Mouse (Mus musculus): Measurements from ENCODE around the gene Wwc1.

Wwc1 gene

DNA sequence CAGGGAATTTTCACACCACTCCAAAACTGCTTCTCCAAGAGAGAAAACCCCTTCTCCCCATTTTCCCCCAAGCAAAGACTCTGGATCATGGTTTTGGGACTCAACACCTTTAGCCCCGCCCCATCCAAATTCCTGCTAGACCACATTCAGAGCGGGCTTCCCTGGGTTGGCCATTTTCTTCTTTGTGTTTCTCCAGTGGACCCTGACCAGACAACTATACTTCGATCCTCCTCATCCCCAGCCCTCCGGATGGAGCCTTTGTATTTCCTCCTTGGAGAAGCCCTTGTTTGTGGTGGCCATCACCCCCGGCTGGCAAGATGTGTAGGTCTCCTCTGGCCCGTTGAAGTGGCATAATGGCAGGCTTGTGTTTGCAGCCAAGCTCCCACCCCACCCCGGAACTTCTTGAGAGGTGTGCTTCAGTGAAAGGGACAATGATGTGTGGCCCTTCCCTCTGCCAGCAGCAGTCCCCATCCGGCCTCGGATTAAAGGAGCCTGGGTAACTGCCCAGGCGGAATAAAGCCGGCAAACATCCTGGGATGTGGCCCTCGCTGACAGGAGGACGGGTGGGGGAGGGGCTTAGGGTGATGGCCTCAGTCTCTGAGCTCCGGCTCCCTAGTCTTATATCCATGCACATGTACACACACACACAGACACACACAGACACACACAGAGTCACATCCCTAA lies 46.8 kb downstream of the Wwc1 start:
- no peak for DNase-seq (ENCODE audit: low spot score)

DNA sequence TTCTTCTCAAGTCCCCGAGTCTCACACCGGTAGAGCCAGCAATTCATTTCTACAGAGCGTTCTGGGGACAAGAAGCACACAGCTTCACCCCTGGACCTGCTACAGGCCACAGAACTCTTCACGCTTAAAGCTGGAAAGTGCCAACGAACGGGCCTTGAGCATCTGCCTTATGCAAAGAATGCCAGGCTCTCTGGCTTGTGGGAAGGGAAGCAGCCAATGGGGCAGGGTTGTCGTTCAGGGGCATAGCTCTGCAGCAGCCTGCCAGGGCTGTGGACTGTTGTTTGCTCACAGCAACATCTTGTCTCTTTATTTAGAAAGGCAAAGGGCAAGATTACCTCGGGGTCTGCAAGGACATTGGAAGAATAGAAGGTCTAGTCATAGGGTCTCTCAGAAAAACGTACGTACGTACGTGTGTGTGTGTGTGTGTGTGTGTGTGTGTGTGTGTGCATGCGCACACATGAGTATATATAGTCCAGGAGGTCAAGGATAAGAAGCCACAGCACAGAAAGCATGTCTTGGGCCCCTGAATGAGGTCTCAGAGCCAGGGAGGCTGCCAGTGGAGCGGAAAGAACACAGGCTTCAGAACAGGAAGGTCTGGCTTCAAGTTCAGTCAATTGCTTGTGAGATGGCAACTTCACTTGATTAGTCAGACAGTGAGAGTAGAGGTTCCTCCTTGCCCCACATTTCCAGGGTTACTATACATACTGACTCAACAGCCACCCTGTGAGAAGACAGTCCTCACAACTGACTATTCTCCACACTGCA lies 48.0 kb downstream of the Wwc1 start:
- DNase-seq (ENCODE audit: low spot score), result no peak

DNA sequence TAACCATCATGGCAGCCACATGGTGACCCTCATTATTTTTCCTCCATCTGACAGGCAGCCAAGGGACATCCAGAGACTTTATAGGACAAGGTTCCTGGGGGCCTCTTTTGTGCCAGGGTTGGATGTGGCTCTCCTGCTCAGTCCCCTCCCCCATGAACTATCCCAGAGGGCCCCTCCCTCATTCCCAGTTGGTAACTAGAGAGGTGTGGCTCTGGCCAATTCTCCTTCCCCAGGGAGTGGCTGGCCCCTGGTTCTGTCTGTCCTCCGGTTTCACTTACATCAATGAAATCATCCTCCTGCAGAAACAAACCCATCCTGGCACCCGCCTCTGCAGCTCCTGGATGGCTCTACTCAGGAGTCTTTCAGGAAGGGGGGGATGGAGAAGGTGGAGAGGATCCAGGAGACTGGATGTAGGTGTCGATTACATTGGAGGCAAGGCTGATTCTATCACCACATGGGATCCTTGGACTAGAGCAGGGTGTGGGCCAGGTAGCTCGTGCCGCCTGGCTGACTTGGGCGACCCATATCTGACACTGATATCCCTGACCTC lies 49.7 kb downstream of the Wwc1 start:
- no peak for DNase-seq (ENCODE audit: low spot score)

DNA sequence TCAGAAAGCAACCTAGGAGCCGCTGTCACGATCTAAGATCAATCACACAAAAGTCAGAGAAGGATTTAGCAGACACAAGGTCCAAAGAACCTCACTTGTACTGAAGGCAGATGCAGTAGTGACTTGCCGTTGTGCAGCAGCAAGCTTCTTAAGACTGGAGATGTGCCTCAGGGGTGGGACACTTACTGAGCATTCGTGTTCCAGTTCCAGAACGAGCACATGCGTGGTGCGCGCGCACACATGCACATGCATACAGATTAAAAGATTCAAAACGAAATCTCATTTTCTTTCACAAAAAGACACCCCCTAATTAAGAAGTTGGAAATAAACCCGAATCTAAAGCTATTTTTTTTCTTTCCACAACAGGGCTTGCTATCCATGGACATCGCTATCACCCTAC lies 51.9 kb downstream of the Wwc1 start:
- no peak for DNase-seq (ENCODE audit: low spot score)

DNA sequence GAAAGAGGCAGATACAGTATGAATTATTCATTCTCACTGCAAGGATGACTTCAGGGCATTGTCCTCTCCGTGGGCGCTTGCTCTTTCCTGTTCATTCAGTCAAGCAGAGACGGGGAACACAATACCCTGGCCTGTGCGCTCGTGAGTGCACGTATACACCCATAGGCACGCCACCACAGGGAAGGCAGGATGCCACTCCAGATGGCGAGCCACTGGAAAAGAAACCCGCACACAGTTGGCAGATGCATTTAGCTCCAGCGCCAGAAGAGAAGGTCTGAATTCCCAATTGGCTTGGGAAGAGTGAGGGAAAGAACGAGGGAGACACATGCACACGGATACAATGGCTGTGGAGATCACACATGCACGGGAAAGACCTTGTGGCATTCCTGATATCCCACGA lies 53.0 kb downstream of the Wwc1 start:
- no peak for DNase-seq (ENCODE audit: low spot score)

DNA sequence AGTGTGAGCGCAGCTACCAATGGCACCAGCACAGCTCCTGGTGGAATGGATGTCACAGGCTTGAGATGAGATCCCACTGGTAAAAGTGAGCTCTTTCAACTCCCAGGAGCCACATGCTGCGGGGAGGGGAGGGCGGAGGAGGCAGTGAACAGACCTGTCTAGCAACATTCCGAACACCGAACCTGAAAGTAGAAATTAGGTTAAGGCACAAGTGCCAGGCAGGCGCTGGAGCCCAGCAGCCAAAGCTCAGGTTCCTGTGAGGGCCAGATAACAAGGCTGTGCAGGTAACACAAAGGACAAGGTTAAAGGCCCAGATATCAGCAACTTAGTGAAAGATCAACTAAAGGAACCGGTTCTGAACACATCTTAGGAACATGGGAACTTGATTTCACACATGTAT lies 54.7 kb downstream of the Wwc1 start:
- DNase-seq (ENCODE audit: low spot score), result no peak

DNA sequence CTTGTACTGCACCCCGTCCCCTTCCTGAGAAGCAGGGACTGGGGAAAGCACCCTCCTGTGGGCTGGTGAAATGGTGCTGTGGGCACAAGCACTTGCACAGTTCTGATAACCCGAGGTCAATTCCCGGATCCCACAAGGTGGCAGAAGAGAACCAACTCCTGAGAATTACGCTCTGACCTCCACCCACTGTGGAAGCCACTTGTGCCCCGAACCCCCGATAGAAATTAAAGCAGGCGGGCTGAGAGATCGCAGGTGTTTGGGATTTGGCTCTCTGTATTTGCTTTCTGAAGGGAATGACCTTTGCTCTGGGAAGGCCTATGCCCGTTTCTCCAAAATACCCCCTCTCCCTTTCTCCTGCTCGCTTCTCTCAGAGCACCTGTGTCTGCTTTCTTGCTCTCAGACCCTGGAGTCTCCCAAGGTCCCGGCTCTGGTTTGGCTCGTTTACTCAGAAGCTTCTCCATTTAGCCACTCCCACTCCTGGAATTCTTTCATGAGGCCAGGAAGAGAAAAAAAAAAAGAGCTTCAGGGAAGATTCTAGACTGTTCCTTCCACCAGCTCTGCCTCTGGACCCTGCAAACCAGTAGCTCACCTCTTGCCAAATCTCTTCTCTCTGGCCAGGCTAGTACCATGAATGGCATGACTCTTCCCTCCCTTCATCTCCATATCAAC lies 58.0 kb downstream of the Wwc1 start:
- no peak for DNase-seq (ENCODE audit: low spot score)

DNA sequence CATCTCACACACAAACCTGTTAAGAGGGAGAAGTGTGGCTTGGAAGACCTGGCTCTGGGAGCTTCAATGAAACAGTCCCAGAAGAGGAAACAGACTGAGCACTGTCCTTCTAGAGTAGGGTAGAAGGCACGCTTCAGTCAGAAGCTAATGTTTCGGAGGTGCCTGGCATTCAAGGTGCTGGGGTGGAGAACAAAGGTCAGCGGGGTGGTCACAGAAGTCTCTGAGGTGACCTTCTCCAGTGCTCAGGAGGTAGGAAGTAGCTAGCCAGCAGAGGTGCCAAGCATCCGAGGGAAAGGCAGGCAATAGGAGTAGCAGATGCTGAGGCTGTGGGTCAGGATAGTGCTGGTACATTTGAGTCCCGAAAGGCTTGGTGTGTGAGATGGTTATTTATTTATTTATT lies 59.6 kb downstream of the Wwc1 start:
- DNase-seq (ENCODE audit: low spot score), result no peak

DNA sequence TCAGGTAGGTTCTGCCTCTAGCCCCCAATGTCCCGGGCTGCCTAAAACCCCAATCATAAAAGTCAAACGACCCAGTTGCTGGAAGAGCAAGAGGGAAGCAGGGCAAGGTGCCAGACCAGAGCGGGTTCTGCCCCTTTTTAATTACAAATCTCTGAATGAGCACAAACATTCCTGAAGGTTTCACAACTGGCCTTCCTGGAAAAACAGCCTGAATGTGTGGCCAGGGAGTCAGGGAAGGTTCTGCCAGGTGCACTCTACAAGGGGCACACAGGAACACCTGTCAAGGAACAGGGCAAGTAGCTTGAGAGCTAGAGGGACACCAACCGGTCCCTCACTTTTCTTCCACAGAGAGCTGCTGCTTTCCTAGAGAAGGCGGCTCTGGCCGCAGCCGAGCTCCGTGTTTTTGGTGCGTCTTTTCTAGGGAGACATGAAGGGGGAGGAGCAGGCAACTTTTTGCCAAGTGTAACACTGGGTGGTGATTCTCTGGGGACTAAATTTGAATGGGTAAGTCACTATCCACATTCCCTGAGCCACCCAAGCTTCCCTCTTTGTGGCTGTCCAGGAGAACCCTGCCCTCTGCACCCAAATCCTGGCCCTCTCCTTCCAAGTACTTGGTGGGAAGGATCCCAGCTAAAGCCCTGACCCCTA lies 60.3 kb downstream of the Wwc1 start:
- no peak for DNase-seq (ENCODE audit: low spot score)

DNA sequence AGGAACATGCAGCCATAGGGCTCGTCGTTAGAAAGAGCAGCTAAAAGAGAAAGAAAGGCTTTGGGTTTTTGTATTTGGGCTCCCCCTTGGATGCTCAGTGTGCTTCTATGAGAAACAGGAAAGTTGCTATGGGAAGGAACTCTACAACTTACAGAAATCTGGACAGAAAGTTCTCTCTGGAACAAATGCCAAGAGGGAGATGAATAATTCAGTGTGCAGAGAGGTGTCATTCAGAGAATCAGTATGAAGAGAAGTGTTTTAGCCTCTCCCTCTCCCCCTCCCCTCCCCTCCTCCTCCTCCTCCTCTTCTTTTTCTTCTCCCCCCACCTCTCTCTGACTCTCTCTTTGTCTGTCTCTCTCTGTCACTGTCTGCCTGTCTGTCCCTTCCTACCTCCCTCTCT lies 60.9 kb downstream of the Wwc1 start:
- no peak for DNase-seq (ENCODE audit: low spot score)

DNA sequence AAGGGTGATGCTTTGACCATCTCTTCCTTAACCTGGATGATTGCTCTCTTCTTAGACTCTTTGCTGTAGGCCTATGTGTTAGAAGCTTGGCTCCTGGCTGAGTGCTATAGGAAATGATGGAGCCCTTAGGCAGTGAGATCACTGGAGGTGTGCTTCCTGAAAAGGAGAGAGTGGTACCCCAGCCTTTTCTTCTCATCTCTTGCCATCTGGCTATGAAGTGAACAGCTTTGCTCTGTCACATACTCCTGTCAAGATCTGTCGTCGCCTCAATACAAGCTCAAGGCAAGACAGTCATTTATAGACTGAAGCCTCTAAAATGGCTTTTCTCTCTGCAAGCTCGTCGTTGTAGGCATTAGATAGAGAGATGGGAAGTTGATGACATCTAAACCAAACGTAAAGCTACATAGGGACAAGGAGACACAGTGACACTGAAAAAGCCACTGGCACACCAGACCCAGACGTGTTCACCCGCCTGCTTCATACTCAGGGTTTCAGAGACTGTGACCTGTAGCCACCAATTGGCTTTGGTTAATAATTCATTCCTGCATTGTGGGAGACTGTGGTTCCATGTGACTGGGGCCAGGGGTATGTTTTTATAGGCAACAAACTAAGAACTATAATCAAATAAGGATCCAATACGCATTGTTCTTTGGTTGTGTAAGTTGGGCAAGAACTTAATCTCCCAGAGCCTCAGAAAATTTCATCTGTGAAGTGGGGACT lies 63.7 kb downstream of the Wwc1 start:
- no peak for DNase-seq (ENCODE audit: low spot score)

DNA sequence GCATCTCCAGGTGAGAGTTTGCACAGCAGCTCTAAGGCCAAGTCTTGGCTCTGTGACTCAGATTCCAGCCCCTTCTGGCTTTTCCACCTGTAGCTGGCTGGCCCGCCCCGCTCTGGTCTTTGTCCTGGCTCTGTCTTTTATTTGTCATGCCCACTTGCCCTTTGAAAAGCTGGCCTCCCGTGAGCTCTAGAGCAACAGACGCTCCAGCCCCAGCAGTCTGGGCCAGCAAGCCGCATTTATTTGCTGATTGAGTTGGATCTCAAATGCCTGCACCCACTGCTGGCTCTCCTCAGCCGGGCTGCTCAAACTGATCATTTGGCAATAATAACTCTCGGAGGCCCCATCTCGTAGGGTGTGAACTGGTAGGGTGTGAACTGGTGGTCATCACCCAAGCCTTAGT lies 64.8 kb downstream of the Wwc1 start:
- DNase-seq (ENCODE audit: low spot score), result no peak

DNA sequence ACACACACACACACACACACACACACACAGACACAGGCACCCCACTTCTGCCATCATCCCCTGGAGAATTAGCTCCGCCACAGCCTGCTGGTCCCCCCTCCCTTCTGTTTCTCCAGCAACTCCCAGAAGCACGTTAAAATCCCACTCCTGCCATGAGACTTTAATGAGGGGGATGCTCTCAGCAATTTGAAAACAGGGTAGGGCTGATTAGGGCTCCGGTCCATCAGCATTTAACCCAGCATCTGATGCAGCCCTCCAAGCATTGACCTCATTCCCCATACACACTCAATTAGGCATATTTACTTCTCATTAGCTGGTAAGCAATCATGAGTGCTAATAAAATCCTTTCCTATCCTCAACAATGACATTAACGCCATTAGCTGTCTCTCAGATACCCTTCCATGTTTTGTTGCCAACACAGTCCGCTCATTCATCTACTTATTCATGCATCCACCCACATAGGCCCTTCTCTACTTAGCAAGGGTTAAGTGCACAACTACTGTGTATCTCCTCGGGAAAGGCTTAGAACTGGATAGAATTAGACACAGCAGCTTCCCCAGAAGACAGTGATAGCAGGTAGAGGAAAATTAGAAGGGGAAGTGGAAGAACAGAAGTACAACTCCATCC lies 66.8 kb downstream of the Wwc1 start:
- DNase-seq (ENCODE audit: low spot score), result no peak

DNA sequence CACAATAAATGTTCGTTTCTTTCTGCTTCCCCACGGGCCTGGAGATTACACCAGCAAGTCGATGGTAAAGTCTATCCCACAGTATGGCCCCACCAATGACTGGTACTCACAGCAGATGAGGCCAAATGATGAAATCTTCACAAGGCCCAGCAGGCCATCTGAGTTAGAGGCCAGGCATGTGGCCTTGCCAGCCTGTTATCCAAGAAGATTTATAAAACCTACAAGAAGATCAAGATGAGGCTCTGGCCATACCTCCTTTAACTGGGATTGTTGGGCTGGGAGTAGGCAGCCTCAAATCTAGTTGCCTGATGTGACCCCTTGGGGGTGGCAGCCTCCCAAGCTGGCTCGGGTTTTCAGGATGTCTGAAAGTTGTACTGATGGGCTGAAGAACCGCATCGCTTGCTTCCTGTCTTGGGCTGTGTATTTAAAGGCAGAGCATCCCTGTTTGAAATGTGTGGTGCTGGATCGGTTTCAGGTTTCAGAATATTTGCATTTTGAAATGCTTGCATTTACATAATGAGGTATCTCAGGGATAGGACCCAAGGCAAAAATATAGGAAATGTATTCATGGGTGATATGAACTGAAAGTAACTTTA lies 75.3 kb downstream of the Wwc1 start:
- no peak for DNase-seq (ENCODE audit: low spot score)

DNA sequence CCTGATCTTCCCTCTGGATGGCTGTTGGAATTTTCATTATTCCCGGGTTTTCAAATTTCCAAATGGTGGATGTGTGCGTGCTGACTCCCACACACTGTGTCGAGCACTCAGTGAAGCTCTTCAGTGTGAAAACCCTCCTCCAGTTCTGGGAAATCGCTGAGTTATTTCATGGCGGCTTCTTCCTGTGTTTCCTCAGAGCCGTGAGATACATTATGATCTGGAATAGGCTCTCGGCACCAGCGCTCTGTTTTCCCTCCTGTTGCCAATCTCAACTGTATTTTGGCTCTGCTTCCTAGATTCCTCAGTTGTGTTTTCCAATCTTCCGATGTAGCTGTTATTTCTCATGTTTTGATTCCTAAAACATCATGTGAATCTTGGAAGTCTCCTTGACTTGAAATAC lies 77.2 kb downstream of the Wwc1 start:
- no peak for DNase-seq (ENCODE audit: low spot score)

DNA sequence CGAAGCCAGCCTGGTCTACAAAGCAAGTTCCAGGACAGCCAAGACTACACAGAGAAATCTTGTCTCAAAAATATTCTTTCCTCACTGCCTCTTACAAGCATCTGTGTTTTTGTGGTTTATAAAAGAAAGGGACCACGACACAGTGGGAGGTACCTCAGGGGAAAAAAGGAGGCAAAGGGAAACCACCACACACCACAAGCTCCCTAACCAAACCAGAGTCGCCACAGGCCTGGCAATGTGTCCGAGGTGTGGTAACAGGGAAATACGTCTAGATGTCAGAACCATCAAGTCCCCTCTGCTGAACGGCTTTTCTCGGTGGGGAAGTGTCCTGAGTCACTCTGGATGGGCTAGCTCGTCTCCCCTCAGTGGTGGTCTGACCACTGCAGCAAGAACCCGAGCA lies 80.4 kb downstream of the Wwc1 start:
- DNase-seq (ENCODE audit: low spot score), result no peak

DNA sequence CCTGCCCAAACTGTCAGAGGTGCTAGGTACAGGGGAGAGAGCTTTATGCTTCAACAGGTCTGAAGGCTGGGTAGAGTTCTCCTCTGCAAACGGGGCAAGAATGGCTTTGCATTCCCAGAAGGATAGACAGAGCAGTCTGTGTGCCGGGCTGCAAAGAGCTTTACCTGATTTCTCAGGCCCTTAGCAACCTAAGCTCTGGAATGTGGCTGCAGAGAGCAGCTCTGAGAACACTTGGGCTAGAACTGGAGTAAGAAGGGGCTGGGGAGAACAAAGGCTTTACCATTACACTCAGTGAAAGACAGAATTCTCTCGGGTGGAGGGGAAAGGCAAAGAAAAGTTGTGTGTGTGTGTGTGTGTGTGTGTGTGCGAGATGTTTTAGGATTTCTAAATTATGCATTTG lies 86.9 kb downstream of the Wwc1 start:
- DNase-seq (ENCODE audit: low spot score), result no peak

DNA sequence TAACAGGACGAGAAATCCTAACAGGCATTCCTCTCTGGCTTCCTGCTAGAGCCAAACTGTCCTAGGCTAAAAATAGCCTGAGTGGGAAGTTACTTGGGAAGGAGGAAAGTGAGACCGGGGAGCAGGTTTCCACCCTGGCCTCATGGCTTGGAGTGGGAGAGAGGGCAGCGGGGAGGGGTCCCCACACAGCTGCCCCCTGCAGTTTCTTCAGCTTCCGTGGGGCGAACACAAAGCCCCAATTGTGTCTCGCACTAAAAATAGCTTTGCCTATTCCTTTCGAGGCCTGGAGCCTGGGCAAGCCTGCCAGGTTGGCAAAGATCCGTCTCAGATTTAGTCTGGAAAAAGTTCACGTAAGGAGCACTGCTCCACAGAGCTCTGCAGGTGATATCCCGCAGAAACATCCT lies 87.3 kb downstream of the Wwc1 start:
- no peak for DNase-seq (ENCODE audit: low spot score)

DNA sequence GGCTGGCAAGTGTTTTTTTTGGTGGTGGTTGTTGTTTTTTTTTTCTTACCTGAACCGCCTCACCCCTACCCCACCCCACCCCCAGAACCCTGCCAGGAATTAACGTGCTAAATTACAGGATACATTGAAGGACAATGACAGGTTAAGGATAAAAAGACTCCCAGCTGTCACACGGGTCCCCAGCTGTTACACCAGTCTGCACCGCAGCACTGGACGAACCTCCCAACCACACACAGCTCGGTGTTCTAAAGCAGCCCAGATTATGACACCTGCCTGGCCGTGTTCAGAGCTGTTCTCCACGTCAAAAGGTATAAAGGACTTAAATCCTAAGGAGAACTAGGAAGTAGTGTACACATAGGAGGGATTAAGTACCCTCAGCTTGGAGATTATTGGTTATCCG lies 88.0 kb downstream of the Wwc1 start:
- no peak for DNase-seq (ENCODE audit: low spot score)

DNA sequence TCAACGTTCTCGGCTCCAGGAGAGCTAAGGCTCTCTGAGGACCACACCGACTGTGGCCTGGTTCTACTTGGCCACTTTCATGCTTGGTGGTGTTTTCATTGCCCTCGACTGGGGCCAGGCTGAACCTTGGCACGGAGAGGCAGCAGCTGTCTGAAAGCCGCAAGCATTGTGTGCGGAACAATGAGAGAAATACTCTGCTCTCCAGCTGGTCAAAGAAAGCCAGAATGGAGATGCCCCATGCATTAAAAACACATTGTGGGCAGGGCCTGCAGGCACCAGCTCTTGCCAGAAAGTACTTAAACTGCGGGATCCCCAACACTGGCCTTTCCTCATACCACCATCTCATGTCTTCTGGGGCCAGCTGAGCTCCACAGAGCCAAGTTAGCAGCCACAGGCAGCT lies 91.5 kb downstream of the Wwc1 start:
- no peak for DNase-seq (ENCODE audit: low spot score)

DNA sequence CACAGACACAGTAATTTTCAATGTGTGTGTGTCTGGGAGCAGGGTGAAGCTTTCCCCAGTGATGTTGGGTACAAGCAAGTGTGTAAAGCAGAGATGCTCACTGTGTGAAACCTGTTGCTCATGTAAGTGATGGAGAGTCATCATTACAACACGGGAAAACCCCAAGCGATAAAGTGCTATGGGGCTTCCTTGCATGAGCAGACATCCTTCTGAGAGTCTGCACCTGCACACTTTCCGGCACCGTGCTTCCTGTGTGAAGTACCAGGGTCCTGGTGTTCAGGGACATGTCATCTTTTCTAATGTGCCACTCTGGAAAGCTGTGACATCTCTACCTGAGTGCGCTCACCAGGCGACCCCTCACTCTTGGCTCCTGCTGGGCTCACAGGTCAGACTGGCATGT lies 97.5 kb downstream of the Wwc1 start:
- DNase-seq (ENCODE audit: low spot score), result no peak

Measured in ovary, postnatal 10 days (tissue).